Mouse (Mus musculus) kidney, postnatal 36 days (tissue): Measurements from ENCODE around the gene Ulk3.

ENCODE experiments used
- DNase-seq, 2 experiments: peaks; one replicate each; pipeline ENCODE4 v3.0.0; 2021 to 2022; ENCODE audit warnings: mixed read lengths in 2 of 2

Gene Ulk3

GRCm38 (mm10) chr9:57618854-57619253 lies 29.6 kb downstream of the Ulk3 start:
- no peak for DNase-seq

- peak; percentile 26 to 42 for DNase-seq
Observed at GRCm38 (mm10) chr9:57620674-57621073, 31.4 kb downstream of the Ulk3 start, which contains the start of gene Lman1l. Gene Lman1l, minus strand, starts transcription at chr9:57620774.

GRCm38 (mm10) chr9:57624295-57624694 lies 35.0 kb downstream of the Ulk3 start:
- DNase-seq, result no peak

GRCm38 (mm10) chr9:57625674-57626500 lies 36.6 kb downstream of the Ulk3 start:
- no peak for DNase-seq

GRCm38 (mm10) chr9:57627191-57627590 lies 37.9 kb downstream of the Ulk3 start:
- no peak for DNase-seq

GRCm38 (mm10) chr9:57627892-57628291 lies 38.6 kb downstream of the Ulk3 start:
- no peak for DNase-seq

- DNase-seq, result no peak
Observed at GRCm38 (mm10) chr9:57628717-57629116, 39.5 kb downstream of the Ulk3 start.

GRCm38 (mm10) chr9:57629118-57629874 lies 40.0 kb downstream of the Ulk3 start:
- peak; percentile 65 to 87 for DNase-seq

GRCm38 (mm10) chr9:57633481-57634024 lies 44.3 kb downstream of the Ulk3 start:
- DNase-seq, result no peak

- no peak for DNase-seq
Observed at GRCm38 (mm10) chr9:57637272-57637671, 48.0 kb downstream of the Ulk3 start.

- DNase-seq, result peak; percentile 84 to 86
Observed at GRCm38 (mm10) chr9:57637741-57638322, 48.6 kb downstream of the Ulk3 start.

GRCm38 (mm10) chr9:57638651-57639459 lies 49.6 kb downstream of the Ulk3 start:
- peak; percentile 90 to 91 for DNase-seq

GRCm38 (mm10) chr9:57639661-57640328 lies 50.5 kb downstream of the Ulk3 start:
- no peak for DNase-seq

GRCm38 (mm10) chr9:57640384-57640783 lies 51.1 kb downstream of the Ulk3 start:
- DNase-seq, result peak; percentile 54 to 68

- no peak for DNase-seq
Observed at GRCm38 (mm10) chr9:57641022-57641421, 51.8 kb downstream of the Ulk3 start.

- no peak for DNase-seq
Observed at GRCm38 (mm10) chr9:57641775-57642550, 52.7 kb downstream of the Ulk3 start.

- DNase-seq, result peak; percentile 46 to 51
Observed at GRCm38 (mm10) chr9:57643169-57643855, 54.1 kb downstream of the Ulk3 start.

- DNase-seq, result peak in 1 of 2 experiments; percentile 35
Observed at GRCm38 (mm10) chr9:57643856-57644180, 54.6 kb downstream of the Ulk3 start.

GRCm38 (mm10) chr9:57644442-57644943 lies 55.2 kb downstream of the Ulk3 start:
- peak in 1 of 2 experiments; percentile 38 for DNase-seq
